ENCODE assay signal across 9 mouse cellular contexts in the genomic region with DNA sequence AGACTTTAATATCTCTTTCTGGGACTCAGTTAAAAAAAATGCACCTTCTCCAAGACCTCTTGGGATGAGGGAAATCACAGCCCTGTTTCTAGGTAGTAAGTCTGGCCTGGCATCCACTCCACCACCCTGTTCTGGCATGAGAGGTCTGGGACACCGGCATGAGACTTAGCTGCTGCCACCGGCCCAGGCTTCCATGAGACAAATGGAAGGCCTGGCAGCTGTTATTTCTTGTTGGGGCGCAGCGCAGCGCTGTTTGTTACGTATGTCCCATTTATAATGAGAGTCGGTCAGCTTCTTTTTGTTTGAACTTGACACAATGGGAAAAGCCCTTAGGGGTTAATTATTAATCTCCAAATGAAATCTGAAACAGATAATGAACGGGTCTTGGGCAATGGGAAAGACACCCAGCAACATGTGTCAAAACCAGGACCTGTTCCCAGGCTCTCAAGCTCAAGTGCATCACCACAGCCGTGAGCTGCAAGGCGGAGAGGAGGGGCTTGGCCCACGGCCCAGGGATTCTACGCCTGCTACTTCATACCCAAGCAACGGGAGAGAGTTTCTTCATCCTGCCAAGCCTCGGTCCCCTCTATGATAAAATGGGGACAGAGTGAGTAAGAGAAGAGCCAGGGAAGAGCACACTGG.
A peak's percentile ranks its signal among the peaks of the same experiment; 100 is the strongest.
DNase-seq lines count a peak whose midpoint lies in the region; ATAC-seq and TF ChIP-seq lines count a peak whose summit lies in the region.
"Had no signal": no experiment of that assay in that cellular context is flagged by ENCODE, and none has a peak within 500 bp of the region (broad histone marks: within the 10 kb centered on the region; RNA-seq: fewer than 3 reads in every experiment).

No protein-coding gene starts in this region.

- no peak for TF ChIP-seq CTCF in Patski (IDR thresholded peaks at IDR 0.05)

- H3K9ac ChIP-seq in hindbrain, embryonic 16.5 days (ENCODE audit: low read depth, low read length), result 0 out of 2 replicates have a peak overlapping the region, but pooled peaks have one; percentile 25
- no peak overlapping the region for H3K9ac ChIP-seq in neural tube, embryonic 15.5 days (replicated peaks)
- H3K9ac ChIP-seq: liver, embryonic 13.5 days had no signal

- POLR2A ChIA-PET in Patski (lab: Charles Lee), result no interaction called here

- H3K36me3 ChIP-seq in forebrain, embryonic 10.5 days (replicated peaks), result no peaks in the 10 kb centered on the region
- no peaks in the 10 kb centered on the region for H3K36me3 ChIP-seq in hindbrain, embryonic 16.5 days (ENCODE audit: control insufficient read depth, insufficient read depth, low read length)
- H3K36me3 ChIP-seq in neural tube, embryonic 15.5 days, result no peaks in the 10 kb centered on the region
- H3K36me3 ChIP-seq: liver, embryonic 13.5 days had no signal

- peak overlapping the region; percentile 39 for H3K4me2 ChIP-seq in hindbrain, embryonic 16.5 days (ENCODE audit: low read length)
- peak overlapping the region; percentile 22; the same call in 1 of the 2 replicates for H3K4me2 ChIP-seq in neural tube, embryonic 15.5 days
- H3K4me2 ChIP-seq: liver, embryonic 13.5 days had no signal

- in situ Hi-C loops in Patski (cut with MboI; ENCODE audit: low pct_unique_long_range_greater_than_20kb), result no loop called here

- CTCF ChIA-PET in Patski (lab: Charles Lee), result interaction anchor here (0.9 kb wide), 1 partner anchor 8 kb away, joined by 3 read pairs; no protein-coding TSS in a partner anchor

- no peak for ATAC-seq in Patski
- ATAC-seq in hindbrain, embryonic 16.5 days, result peak; percentile 71
- peak; percentile 35; the same call in 1 of the 2 replicates for ATAC-seq in neural tube, embryonic 15.5 days (ENCODE audit: low FRiP score)

- H3K27me3 ChIP-seq in Patski, result no peaks in the 10 kb centered on the region
- H3K27me3 ChIP-seq in forebrain, embryonic 10.5 days (ENCODE audit: poor library complexity, severe bottlenecking), result no peaks in the 10 kb centered on the region
- no peaks in the 10 kb centered on the region for H3K27me3 ChIP-seq in hindbrain, embryonic 16.5 days (replicated peaks; ENCODE audit: control insufficient read depth, insufficient read depth, low read length)
- no peaks in the 10 kb centered on the region for H3K27me3 ChIP-seq in neural tube, embryonic 15.5 days (replicated peaks)
- H3K27me3 ChIP-seq: liver, embryonic 13.5 days had no signal

- H3K9me3 ChIP-seq in forebrain, embryonic 10.5 days, result no peaks in the 10 kb centered on the region
- no peaks in the 10 kb centered on the region for H3K9me3 ChIP-seq in hindbrain, embryonic 16.5 days (ENCODE audit: control insufficient read depth, low read length)
- H3K9me3 ChIP-seq in neural tube, embryonic 15.5 days (replicated peaks), result no peaks in the 10 kb centered on the region
- H3K9me3 ChIP-seq: liver, embryonic 13.5 days had no signal

- peaks cover 35% of the 10 kb centered on the region for H3K4me1 ChIP-seq in forebrain, embryonic 10.5 days
- H3K4me1 ChIP-seq in hindbrain, embryonic 16.5 days (ENCODE audit: control insufficient read depth, insufficient read depth, low read depth, low read length), result peaks cover 9% of the 10 kb centered on the region
- peaks cover 17% of the 10 kb centered on the region for H3K4me1 ChIP-seq in neural tube, embryonic 15.5 days

- peak; percentile 91 for DNase-seq in heart, adult 11 months
- no peak for DNase-seq in heart, adult 8-10 months (ENCODE audit: low spot score)
- peak; percentile 12 for DNase-seq in Patski (ENCODE audit: low read depth, low spot score)
- DNase-seq in forebrain, embryonic 10.5 days (ENCODE audit: extremely low spot score, low spot score), result no peak
- DNase-seq in liver, result no peak
- no peak for DNase-seq in urinary bladder, postnatal 25 days (ENCODE audit: low spot score)
- DNase-seq: liver, embryonic 13.5 days had no signal

- peak overlapping the region; percentile 8; the same call in 1 of the 2 replicates for H3K27ac ChIP-seq in forebrain, embryonic 10.5 days
- H3K27ac ChIP-seq in hindbrain, embryonic 16.5 days (ENCODE audit: low read depth, low read length), result no peak overlapping the region
- H3K27ac ChIP-seq in neural tube, embryonic 15.5 days (replicated peaks), result 0 out of 2 replicates have a peak overlapping the region, but pooled peaks have one; percentile 7
- H3K27ac ChIP-seq: liver, embryonic 13.5 days had no signal

- 82% methylated on average over 14 of the region's 14 CpGs for WGBS in forebrain, embryonic 10.5 days
- 31% methylated on average over 14 of the region's 14 CpGs for WGBS in hindbrain, embryonic 16.5 days
- 30% methylated on average over 14 of the region's 14 CpGs for WGBS in neural tube, embryonic 15.5 days

- no peak overlapping the region for H3K4me3 ChIP-seq in forebrain, embryonic 10.5 days
- H3K4me3 ChIP-seq in hindbrain, embryonic 16.5 days (ENCODE audit: low read length), result no peak overlapping the region
- no peak overlapping the region for H3K4me3 ChIP-seq in neural tube, embryonic 15.5 days (replicated peaks)
- H3K4me3 ChIP-seq: liver, embryonic 13.5 days had no signal

Comparison
In these comparisons a context has a peak if more than half of its experiments do, and no peak if none do; other contexts are left out.
1. DNase-seq: peak in heart, adult 11 months (single experiment) and Patski (single experiment); none in heart, adult 8-10 months (single experiment), forebrain, embryonic 10.5 days (single experiment), liver (single experiment) and urinary bladder, postnatal 25 days (single experiment).